Mouse (Mus musculus): ENCODE results near the gene Rap1gap2.
A peak's percentile ranks its signal among the peaks of the same experiment; 100 is the strongest.

DNA sequence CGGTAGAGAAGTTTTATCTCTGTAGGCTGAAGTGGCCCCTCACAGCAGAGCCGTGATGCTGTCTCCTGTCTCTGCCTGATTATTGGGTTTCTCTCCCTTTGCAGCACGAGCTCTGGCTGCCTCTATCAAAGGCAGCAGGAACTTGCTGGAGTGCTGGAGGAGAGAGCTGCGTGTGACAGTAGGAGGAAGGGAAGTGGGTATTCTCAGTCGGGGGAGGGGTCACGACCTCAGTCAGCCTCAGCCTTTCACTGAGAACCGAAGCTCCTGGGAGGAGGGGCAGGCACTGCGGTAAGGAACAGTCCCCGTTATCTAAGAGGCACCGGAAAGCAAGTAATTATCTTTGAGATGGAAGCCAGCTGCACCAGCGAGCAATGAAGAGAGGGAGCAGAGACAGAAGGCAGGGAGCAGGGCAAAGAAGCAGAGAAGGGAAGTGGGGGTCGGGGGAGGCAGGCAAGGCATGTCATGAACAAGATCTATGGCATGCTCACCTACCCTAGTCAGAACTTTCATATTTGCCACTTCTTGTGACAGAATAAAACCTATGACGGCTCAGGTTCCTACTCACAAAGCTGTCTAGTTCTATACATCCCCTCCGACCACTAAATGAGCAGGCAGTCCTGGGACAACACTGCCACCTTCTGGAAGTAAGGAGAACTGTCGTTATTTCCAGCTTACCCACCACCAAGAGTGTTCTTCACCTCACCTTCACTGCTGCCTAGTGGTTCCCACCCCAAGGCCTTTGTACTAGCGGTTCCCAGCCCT is 63.6 kb downstream of the Rap1gap2 start:
- no peak for TF ChIP-seq USF1 (IDR thresholded peaks at IDR 0.05; ENCODE audit: low read depth, low read length)
- TF ChIP-seq CTCF (conservative IDR thresholded peaks at IDR 0.05 in 1 of 2, IDR thresholded peaks at IDR 0.05 in 1 of 2; ENCODE audit: low read depth in 2 of 2, low read length in 2 of 2): peak; percentile 98 to 99
